ENCODE assay signal across 8 mouse cellular contexts in the genomic region with DNA sequence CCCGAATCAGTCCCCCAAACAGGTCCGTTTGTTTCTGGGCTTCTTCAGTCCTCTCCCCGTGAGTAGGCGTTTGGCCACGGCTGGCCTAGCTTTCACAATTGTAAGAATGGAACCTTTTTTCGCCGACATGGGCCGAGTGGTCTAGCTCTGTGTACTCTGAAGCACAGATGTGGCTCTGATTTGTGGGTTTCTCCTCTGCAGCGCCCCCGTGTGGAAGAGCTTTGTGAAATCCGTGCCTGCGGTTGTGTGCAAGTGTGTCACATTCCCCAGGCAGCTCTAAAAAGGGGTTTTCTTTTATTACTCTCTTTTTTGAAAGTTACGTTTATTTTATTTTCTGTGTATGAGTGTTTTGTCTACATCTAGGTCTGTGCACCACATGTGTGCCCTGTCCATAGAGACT. TPM values are rescaled to one million over a fixed set of nuclear protein-coding genes. Genes with fewer than 3 reads are reported as not detected.
A peak's percentile ranks its signal among the peaks of the same experiment; 100 is the strongest.
DNase-seq lines count a peak whose midpoint lies in the region; ATAC-seq and TF ChIP-seq lines count a peak whose summit lies in the region.

No protein-coding gene starts in this region.

- H3K4me3 ChIP-seq in ES-E14 (ENCODE audit: insufficient read depth in 1 of 2, low read depth in 1 of 2, low read length in 2 of 2, poor library complexity in 1 of 2, severe bottlenecking in 1 of 2): no peak overlapping the region
- H3K4me3 ChIP-seq in liver, embryonic 14.5 days (ENCODE audit: insufficient read depth in 1 of 2, low read depth in 2 of 2, low read length in 2 of 2): no peak overlapping the region
- H3K4me3 ChIP-seq in stomach, postnatal 0 days (ENCODE audit: low read depth, low read length): no peak overlapping the region

- peak; percentile 46 for DNase-seq in cerebellum, adult 11-12 months
- DNase-seq in kidney, postnatal 36 days: peak; percentile 24 to 76
- no peak for DNase-seq in kidney, postnatal 14 days
- peak; percentile 85 for DNase-seq in ES-E14 (ENCODE audit: low read depth, low spot score)
- DNase-seq in cerebellum, postnatal 25 days: peak; percentile 68 to 81
- peak in 2 of 3 experiments; percentile 14 to 33 for DNase-seq in liver, embryonic 14.5 days (ENCODE audit: low read depth in 3 of 3, low spot score in 3 of 3)
- DNase-seq in stomach, postnatal 0 days (ENCODE audit: low spot score): peak; percentile 79

- no peak overlapping the region for H3K9ac ChIP-seq in ES-E14 (ENCODE audit: insufficient read depth, low read depth, low read length, poor library complexity, severe bottlenecking)
- no peak overlapping the region for H3K9ac ChIP-seq in liver, embryonic 14.5 days (replicated peaks)
- no peak overlapping the region for H3K9ac ChIP-seq in stomach, postnatal 0 days (ENCODE audit: low read length)

- no peak for TF ChIP-seq EP300 in liver, embryonic 14.5 days (IDR thresholded peaks at IDR 0.05; ENCODE audit: low read depth)
- no peak for TF ChIP-seq EP300 in stomach, postnatal 0 days (optimal IDR thresholded peaks at IDR 0.05)

- no peak overlapping the region for H3K27ac ChIP-seq in ES-E14 (ENCODE audit: insufficient read depth, low read depth, low read length, poor library complexity, severe bottlenecking)
- H3K27ac ChIP-seq in liver, embryonic 14.5 days: no peak overlapping the region
- H3K27ac ChIP-seq in stomach, postnatal 0 days (replicated peaks): no peak overlapping the region

- in situ Hi-C loops in ES-E14 (cut with MboI; ENCODE audit: low sequenced_read_pairs in 2 of 2, unreplicated experiment in 2 of 2): no loop called here

- H3K4me2 ChIP-seq in liver, embryonic 14.5 days (ENCODE audit: low read depth): no peak overlapping the region
- no peak overlapping the region for H3K4me2 ChIP-seq in stomach, postnatal 0 days (replicated peaks; ENCODE audit: low read depth)

- H3K9me3 ChIP-seq in ES-E14 (ENCODE audit: control insufficient read depth, insufficient read depth, low read depth, low read length): no peaks in the 10 kb centered on the region
- H3K9me3 ChIP-seq in liver, embryonic 14.5 days (ENCODE audit: control insufficient read depth, low read length): no peaks in the 10 kb centered on the region
- H3K9me3 ChIP-seq in stomach, postnatal 0 days (ENCODE audit: control insufficient read depth, low read length): no peaks in the 10 kb centered on the region

- ATAC-seq in cerebellum, adult (ENCODE audit: insufficient number of reproducible peaks, low FRiP score, low TSS enrichment): no peak
- no peak for ATAC-seq in liver, embryonic 14.5 days (ENCODE audit: insufficient read depth)
- ATAC-seq in stomach, postnatal 0 days (ENCODE audit: low FRiP score, low TSS enrichment): no peak

- H3K36me3 ChIP-seq in ES-E14 (ENCODE audit: control insufficient read depth, insufficient read depth, low read length, poor library complexity, severe bottlenecking): no peaks in the 10 kb centered on the region
- no peaks in the 10 kb centered on the region for H3K36me3 ChIP-seq in liver, embryonic 14.5 days (replicated peaks; ENCODE audit: control insufficient read depth, insufficient read depth, low read depth)
- H3K36me3 ChIP-seq in stomach, postnatal 0 days (ENCODE audit: control insufficient read depth, insufficient read depth, low read length): no peaks in the 10 kb centered on the region

- WGBS in liver, embryonic 14.5 days (ENCODE audit: insufficient replicate concordance): 20% methylated on average over 13 of the region's 13 CpGs
- 31% methylated on average over 13 of the region's 13 CpGs for WGBS in stomach, postnatal 0 days

- TF ChIP-seq CTCF in liver, embryonic 14.5 days (IDR thresholded peaks at IDR 0.05; ENCODE audit: low read depth): peak; percentile 74
- TF ChIP-seq CTCF in stomach, postnatal 0 days (IDR thresholded peaks at IDR 0.05; ENCODE audit: low read depth): peak; percentile 79

- peaks cover 3 to 15% of the 10 kb centered on the region in 2 experiments; a peak in 2 of 4 replicates for H3K4me1 ChIP-seq in ES-E14 (ENCODE audit: control insufficient read depth in 2 of 2, insufficient read depth in 2 of 2, low read length in 2 of 2, poor library complexity in 1 of 2)
- no peaks in the 10 kb centered on the region for H3K4me1 ChIP-seq in liver, embryonic 14.5 days (replicated peaks; ENCODE audit: control insufficient read depth in 2 of 2, insufficient read depth in 2 of 2, low read length in 1 of 2)
- no peaks in the 10 kb centered on the region for H3K4me1 ChIP-seq in stomach, postnatal 0 days (replicated peaks; ENCODE audit: control insufficient read depth, insufficient read depth)

- H3K27me3 ChIP-seq in liver, embryonic 14.5 days (ENCODE audit: control insufficient read depth, insufficient read depth, low read length): peaks cover 28% of the 10 kb centered on the region
- no peaks in the 10 kb centered on the region for H3K27me3 ChIP-seq in stomach, postnatal 0 days (ENCODE audit: control insufficient read depth, insufficient read depth, low read length)

TF ChIP-seq in ES-E14, 5 proteins besides CTCF, POLR2A, EP300 and RAD21:
- TF ChIP-seq ZC3H11A (IDR thresholded peaks at IDR 0.05; ENCODE audit: borderline replicate concordance, low read depth, low read length): no peak
- no peak for TF ChIP-seq HCFC1 (IDR thresholded peaks at IDR 0.05; ENCODE audit: borderline replicate concordance, insufficient read depth, low read length)
- no peak for TF ChIP-seq ZNF384 (IDR thresholded peaks at IDR 0.05; ENCODE audit: low read depth, low read length)
- no peak for TF ChIP-seq MAFK (IDR thresholded peaks at IDR 0.05; ENCODE audit: insufficient read depth, low read depth, low read length)
- TF ChIP-seq CHD2 (IDR thresholded peaks at IDR 0.05; ENCODE audit: low read depth, low read length): no peak

RNA-seq across cellular contexts. Expression of gene Zfr2, which starts 7.9 kb away (rescaled TPM):
- 0.67 and 4.7 TPM in 2 replicates for total RNA-seq in ES-E14 (2012; rRNA removed)
- polyA plus RNA-seq in liver, embryonic 14.5 days (2012; rRNA removed): 0.39 and 0.46 TPM in 2 replicates
- polyA plus RNA-seq in liver, embryonic 14.5 days (2014; fragmentation: Nextera tagmentation; extraction: Ambion mirVana): 0.21 and 0.38 TPM in 2 replicates
- polyA plus RNA-seq in stomach, postnatal 0 days (2015; fragmentation: Nextera tagmentation; extraction: Ambion mirVana): 2.1 and 3.2 TPM in 2 replicates

RNA-seq across cellular contexts. Expression of gene Atcay, which starts 10.2 kb away (rescaled TPM):
- total RNA-seq in ES-E14 (2012; rRNA removed): 4.1 and 5.5 TPM in 2 replicates
- 0.01 and 0.14 TPM in 2 replicates for polyA plus RNA-seq in liver, embryonic 14.5 days (2012; rRNA removed)
- not detected in 2 replicates for polyA plus RNA-seq in liver, embryonic 14.5 days (2014; fragmentation: Nextera tagmentation; extraction: Ambion mirVana)
- polyA plus RNA-seq in stomach, postnatal 0 days (2015; fragmentation: Nextera tagmentation; extraction: Ambion mirVana): 0.64 and 0.91 TPM in 2 replicates

RNA-seq across cellular contexts. Expression of gene Matk, which starts 11.9 kb away (rescaled TPM):
- 0.85 and 5.0 TPM in 2 replicates for total RNA-seq in ES-E14 (2012; rRNA removed)
- 0.74 and 1.1 TPM in 2 replicates for polyA plus RNA-seq in liver, embryonic 14.5 days (2012; rRNA removed)
- polyA plus RNA-seq in liver, embryonic 14.5 days (2014; fragmentation: Nextera tagmentation; extraction: Ambion mirVana): 1.3 and 1.6 TPM in 2 replicates
- 1.0 and 1.6 TPM in 2 replicates for polyA plus RNA-seq in stomach, postnatal 0 days (2015; fragmentation: Nextera tagmentation; extraction: Ambion mirVana)

RNA-seq across cellular contexts. Expression of gene Mrpl54, which starts 25.9 kb away (rescaled TPM):
- 114 and 138 TPM in 2 replicates for total RNA-seq in ES-E14 (2012; rRNA removed)
- 42.8 and 49.9 TPM in 2 replicates for polyA plus RNA-seq in liver, embryonic 14.5 days (2012; rRNA removed)
- polyA plus RNA-seq in liver, embryonic 14.5 days (2014; fragmentation: Nextera tagmentation; extraction: Ambion mirVana): 113 and 120 TPM in 2 replicates
- 210 and 215 TPM in 2 replicates for polyA plus RNA-seq in stomach, postnatal 0 days (2015; fragmentation: Nextera tagmentation; extraction: Ambion mirVana)

RNA-seq across cellular contexts. Expression of gene Apba3, which starts 25.9 kb away (rescaled TPM):
- 72.3 and 90.2 TPM in 2 replicates for total RNA-seq in ES-E14 (2012; rRNA removed)
- polyA plus RNA-seq in liver, embryonic 14.5 days (2012; rRNA removed): 14.3 and 14.6 TPM in 2 replicates
- polyA plus RNA-seq in liver, embryonic 14.5 days (2014; fragmentation: Nextera tagmentation; extraction: Ambion mirVana): 15.7 and 16.1 TPM in 2 replicates
- polyA plus RNA-seq in stomach, postnatal 0 days (2015; fragmentation: Nextera tagmentation; extraction: Ambion mirVana): 30.5 and 34.6 TPM in 2 replicates
